Mouse (Mus musculus) cerebellum, postnatal 10 days (tissue): ENCODE results near the gene Mycbp2.

ENCODE experiments used
- DNase-seq, 2 experiments: peaks; one replicate each; pipeline ENCODE4 v3.0.0; 2021; ENCODE audit warnings: mixed read lengths in 2 of 2

Mycbp2 gene

GRCm38 (mm10) chr14:103346729-103347505 is at the start of gene Mycbp2:
Gene Mycbp2 (minus strand): TSS chr14:103346814.
- peak; percentile 99 to 100 for DNase-seq

DNA sequence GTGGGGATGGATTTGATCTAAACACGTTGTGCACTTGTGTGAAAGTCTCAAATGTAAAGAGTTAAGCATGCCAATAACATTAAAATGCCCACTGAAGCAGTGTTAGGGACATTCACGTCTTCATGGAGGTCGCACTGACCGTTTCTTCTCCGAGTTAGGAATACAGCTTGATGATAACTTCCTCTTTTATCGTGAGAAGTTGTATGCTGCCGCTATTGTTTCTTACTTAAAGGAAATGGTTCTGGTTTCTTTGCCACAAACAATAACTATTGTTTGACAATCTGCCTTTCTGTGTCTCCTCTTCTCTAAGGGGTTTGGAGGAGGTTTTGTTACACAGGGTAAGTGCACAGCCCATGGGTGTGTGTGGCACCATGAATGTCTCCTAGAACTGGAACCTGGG is 45.8 kb upstream of the Mycbp2 start:
- no peak for DNase-seq

DNA sequence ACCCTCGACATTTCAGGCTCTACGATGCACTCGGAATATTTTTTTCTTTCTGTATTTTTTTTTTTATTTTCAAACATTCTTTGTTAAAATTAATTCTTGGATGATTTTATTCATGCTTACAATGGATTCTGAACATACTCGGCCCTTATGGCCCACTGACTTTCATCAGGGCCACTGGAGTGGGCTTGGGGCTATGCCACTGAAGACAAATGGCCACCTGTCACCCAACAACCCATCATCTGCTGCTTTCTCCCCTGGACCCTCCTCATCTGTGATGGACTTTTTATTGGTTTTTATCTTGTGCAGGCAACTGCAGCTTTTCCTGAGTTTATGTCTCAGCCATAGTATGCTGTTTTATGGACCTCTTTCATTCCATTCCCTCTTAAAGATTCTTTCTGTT is 40.8 kb upstream of the Mycbp2 start:
- DNase-seq: peak; percentile 51 to 74

- DNase-seq: peak in 1 of 2 experiments; percentile 38
Measured at GRCm38 (mm10) chr14:103386871-103387270, 40.3 kb upstream of the Mycbp2 start.

GRCm38 (mm10) chr14:103385084-103385610 is 38.5 kb upstream of the Mycbp2 start:
- DNase-seq: peak; percentile 65 to 76

GRCm38 (mm10) chr14:103378703-103379102 is 32.1 kb upstream of the Mycbp2 start:
- no peak for DNase-seq

DNA sequence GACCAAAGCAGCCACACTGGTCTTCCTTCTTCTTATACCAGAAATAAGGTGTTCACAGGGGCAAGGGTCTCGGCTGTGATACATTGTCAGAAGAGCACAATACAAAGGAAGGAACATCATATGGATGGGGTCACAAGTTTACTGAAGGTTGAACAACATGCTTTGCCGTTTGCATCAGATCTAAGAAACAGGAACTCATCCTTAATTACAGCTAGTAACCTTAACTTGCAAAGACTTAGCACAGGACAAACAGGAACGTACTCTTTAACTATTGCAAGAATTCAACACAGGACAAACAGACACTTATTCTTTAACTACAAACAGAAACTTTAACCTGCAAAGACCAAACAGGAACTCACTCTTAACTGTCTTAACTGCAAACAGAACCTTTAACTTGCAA is 30.2 kb upstream of the Mycbp2 start:
- DNase-seq: no peak

- no peak for DNase-seq
Measured at GRCm38 (mm10) chr14:103375523-103375922, 28.9 kb upstream of the Mycbp2 start.

- DNase-seq: no peak
Measured at GRCm38 (mm10) chr14:103363199-103363598, 16.6 kb upstream of the Mycbp2 start.

DNA sequence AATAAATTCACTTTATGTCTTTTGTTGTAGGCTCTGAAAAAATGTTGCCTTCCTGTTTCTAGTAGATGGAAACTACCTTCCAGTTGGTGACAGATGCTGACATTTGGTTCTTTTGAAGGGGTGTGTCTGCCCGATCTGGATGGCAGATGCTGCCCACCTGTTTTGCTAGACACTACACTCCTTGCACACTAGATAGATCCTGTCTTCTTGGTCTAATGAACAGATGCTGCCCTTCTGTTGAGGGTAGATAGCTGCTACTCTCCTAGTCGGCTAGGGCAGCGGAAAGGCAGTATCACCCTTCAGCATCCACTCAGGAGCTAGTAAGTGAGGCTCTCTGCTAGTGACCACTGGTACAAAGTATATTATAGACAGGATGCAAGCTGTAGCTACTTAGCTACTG is 9.5 kb upstream of the Mycbp2 start:
- no peak for DNase-seq

GRCm38 (mm10) chr14:103354396-103355352 is 8.1 kb upstream of the Mycbp2 start:
- DNase-seq: peak in 1 of 2 experiments; percentile 32

DNA sequence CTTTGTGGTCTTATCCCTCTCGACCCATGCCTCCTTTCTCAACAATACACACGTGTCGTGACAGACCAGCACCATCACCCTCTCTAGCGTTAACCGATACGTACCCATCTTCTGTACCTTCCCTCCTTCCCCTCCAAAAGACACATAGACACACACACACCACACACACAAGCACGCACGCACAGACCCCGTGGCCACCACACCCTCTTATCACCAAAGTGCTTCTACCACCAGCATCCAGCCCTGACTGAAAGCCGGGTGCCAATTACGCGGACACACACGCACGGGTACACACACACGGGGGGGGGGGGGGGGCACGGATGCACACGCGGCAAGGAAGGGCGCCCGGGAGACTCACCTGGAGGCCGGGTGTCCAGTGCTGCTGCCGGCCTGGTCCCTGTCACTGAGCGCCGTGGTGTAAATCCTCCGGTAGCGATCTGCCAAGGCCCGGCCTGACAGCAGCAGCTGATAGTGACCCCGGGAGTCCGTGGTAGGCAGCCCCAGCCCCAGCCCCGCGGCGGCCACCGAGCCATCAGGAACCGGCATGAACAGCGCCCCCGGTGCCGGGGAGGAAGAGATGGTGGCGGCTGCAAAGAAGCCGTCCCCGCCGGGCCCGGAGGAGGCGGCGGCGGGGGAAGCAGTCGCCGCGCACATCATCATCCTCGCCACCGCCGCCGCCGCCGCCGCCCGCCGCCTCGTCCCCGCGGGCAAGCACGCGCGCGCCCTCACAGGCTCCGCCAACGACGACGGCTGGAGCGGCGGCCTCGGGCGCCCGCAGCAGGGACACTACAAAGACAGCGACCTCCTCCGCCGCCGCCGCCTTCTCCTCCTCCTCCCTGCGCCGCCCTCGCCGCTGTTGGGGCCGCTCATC is 521 bp downstream of the Mycbp2 start:
- DNase-seq: peak; percentile 85 to 87

GRCm38 (mm10) chr14:103345486-103345857 is 1.1 kb downstream of the Mycbp2 start:
- no peak for DNase-seq

DNA sequence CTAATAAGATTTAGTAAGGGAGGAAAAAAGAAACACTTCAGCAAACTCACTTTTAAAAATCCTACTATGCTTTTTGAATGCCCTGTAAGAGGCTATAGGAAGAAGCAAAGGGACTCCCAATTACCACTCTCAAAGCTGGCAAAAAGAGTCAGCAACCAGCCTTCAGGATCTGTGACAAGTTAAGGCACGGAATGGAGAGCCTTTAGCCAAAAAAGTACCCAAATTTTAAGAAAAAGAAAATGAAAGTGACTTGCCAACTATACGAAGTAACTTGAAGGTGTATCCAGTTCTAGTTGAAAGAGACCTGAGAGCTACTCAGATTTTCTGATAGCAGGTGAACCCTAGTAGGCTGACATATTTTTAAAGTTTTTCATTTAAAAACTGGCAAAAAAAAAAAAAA is 1.6 kb downstream of the Mycbp2 start:
- DNase-seq: no peak

GRCm38 (mm10) chr14:103343791-103344190 is 2.8 kb downstream of the Mycbp2 start:
- DNase-seq: no peak

DNA sequence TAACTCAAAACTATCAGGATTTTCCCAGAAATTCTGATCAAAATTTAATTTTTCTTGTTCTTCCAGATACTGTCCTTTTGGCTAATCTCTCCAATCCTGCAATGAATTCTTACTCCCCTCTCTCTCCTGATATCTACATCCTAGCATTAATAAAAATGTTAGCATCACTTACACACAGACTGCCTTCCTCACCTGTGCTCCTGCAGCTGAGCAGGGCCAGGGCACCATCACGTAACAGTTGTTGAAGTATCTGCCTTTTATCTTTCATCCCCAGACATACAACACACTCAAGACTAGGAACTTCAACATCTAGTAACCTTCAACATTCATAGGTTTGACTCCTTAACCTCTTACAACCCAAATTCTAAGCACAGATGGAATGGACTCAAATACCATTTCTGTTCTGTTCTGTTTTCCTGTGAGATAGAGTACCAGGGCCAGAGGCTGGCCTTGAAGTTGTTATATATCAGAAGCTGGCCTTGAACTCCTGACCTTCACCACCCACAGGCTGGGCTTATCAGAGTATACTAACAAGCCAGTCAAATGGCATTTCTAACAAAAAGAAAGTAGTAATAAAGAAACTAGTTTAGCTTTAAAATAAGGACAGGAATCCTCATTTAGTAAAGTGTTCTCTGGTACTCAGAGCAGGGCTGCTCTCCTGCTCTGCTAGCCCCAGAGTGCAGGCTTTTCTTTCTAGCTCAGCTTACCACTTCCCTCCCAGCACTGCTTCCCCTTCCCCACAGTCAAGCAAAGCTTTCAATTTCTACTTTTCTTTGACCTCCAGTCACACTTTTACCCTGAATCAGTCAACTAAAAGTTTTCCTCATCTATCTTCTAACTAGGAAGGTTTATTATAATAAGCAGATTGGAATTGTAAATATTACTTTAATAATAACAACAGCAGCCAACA is 5.0 kb downstream of the Mycbp2 start:
- no peak for DNase-seq

- no peak for DNase-seq
Measured at GRCm38 (mm10) chr14:103312926-103313325, 33.7 kb downstream of the Mycbp2 start.

DNA sequence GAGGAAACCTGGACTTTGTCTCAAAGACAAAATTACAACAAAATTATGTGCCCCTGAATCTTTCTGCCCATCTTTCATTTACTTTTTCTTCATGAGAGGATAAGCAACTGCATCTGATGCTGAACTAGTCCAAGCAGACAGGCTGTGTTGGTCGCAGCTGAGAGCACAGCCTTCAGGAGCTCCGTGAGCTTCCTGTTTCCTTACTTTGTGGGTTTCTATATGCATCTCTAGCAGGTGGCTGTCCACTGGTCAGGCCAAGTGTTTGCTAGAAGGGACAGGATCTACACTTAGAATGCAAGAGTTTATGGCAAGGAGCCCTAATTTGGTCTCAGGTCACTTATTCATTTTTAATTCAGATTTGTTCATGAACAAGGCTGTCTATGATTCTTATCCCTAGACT is 50.4 kb downstream of the Mycbp2 start:
- DNase-seq: no peak

DNA sequence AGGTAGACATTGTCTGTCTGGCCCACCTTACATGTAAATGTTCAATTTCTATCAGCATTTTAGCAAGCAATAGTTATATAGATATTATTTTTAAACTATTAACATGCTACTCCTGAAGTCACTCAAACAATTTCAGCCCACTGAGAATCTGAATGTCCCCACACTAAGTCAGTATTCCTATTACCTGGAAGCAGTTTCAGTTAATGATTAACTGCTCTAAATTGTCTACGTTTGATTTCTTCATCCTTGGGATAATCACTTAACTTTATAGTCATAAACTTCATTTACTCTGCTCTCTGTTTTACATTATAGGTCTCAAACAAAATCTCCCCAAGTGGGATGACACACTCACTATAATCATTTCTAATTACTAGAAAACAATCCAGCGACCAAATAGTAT is 60.0 kb downstream of the Mycbp2 start:
- no peak for DNase-seq

GRCm38 (mm10) chr14:103276667-103277066 is 69.9 kb downstream of the Mycbp2 start:
- DNase-seq: no peak

DNA sequence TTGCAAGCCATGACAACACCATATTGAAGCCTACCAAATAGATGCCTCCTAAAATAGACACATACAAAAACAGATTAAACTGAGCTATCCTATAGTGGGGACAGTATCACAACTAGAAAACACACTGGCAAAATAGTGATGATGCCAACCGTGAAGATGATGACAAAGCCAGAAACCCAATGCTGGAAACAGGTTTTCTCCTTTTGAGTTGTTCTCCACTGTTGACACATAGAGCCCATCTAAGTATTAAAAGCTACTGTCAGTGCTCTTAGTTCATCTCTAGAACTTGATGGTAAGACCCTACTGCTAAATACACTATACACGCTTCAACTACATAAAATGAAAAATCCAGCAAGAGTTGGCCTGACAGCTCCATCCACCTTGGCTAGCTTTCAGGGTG is 86.2 kb downstream of the Mycbp2 start:
- DNase-seq: no peak
